Mouse (Mus musculus) C2C12 (cell line): ENCODE results near the gene Sf1.

ENCODE experiments used
- CEBPB ChIP-seq: IDR thresholded peaks from one replicate; pipeline ENCODE4 v1.6.1; 2011; ENCODE audit warnings: low read depth, mild to moderate bottlenecking, control low read depth, moderate library complexity
- CTCF ChIP-seq: IDR thresholded peaks from one replicate; pipeline ENCODE4 v1.5.1; 2011; ENCODE audit not compliant: control insufficient read depth, insufficient read depth, insufficient read length
- MAX ChIP-seq: IDR thresholded peaks from one replicate; pipeline ENCODE4 v1.6.1; 2011; ENCODE audit warnings: mild to moderate bottlenecking, control low read depth
- MYOD1 ChIP-seq: IDR thresholded peaks from one replicate; pipeline ENCODE4 v1.6.1; 2011; ENCODE audit warnings: low read depth; ENCODE audit not compliant: control insufficient read depth, insufficient read length

DNA sequence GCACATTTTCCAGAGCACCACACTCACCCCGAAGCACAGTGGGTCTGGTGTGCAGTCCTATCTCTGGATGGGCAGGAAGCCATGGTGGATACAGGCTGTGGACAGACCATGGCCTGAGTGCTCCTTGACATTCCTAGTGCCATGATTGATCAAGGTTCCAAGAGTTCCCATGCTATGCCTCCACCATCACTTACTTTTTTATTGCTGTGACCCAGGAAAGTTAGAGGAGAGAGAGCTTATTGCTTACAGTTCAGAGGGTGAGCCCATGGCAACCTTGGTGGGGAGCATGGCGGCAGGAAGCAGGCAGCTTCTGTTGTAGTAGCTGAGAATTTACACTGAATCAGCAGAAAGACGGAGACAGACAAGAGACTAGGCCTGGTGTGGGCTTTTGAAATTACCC, 2.2 kb upstream of the Sf1 start:
- TF ChIP-seq CTCF: no peak
- TF ChIP-seq MAX: no peak
- no peak for TF ChIP-seq CEBPB
- TF ChIP-seq MYOD1: no peak
